Mouse (Mus musculus) cerebellum, adult 2 months (tissue): ENCODE measurements at regions not wholly inside any gene's neighbourhood (a gene's known extent, or its start where the extent isn't known, plus 50 kb on each side); places are given as distances from the start of the nearest gene placed in this dataset.

ENCODE experiments used
- CTCF ChIP-seq: fragments of 200-500 bp; IDR thresholded peaks from 2 replicates; pipeline ENCODE4 v1.5.1; 2011; ENCODE audit warnings: low read depth, mild to moderate bottlenecking, control low read depth, low read length, moderate library complexity, borderline replicate concordance; ENCODE audit not compliant: insufficient read depth
- POLR2A ChIP-seq: fragments of 200-500 bp; IDR thresholded peaks from 2 replicates; pipeline ENCODE4 v1.6.1; 2011; ENCODE audit warnings: low read length, control low read depth, borderline replicate concordance; ENCODE audit not compliant: insufficient read depth

DNA sequence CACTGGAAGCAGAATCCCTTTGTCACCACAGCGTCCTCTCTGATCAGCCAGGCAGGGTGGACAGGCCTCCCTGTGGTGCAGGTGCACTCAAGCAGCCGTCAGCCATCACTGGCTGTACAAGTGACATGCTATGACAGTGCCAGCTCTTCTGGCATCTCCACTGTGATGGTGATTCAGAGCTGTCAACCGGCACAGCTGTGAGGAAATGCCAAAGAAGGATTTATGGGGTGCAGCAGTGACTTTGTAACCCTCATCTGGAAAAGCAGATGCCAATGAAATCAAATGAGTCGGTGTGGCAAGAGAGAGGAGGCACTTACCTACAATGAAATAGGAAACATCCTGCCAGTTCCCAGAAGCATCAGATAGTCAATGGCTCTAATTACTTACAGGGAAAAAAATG, 238.3 kb upstream of the Jun start:
- no peak for TF ChIP-seq CTCF
- TF ChIP-seq POLR2A = no peak
